Mouse (Mus musculus): ENCODE data around the gene Gm49510.

Gene Gm49510

DNA sequence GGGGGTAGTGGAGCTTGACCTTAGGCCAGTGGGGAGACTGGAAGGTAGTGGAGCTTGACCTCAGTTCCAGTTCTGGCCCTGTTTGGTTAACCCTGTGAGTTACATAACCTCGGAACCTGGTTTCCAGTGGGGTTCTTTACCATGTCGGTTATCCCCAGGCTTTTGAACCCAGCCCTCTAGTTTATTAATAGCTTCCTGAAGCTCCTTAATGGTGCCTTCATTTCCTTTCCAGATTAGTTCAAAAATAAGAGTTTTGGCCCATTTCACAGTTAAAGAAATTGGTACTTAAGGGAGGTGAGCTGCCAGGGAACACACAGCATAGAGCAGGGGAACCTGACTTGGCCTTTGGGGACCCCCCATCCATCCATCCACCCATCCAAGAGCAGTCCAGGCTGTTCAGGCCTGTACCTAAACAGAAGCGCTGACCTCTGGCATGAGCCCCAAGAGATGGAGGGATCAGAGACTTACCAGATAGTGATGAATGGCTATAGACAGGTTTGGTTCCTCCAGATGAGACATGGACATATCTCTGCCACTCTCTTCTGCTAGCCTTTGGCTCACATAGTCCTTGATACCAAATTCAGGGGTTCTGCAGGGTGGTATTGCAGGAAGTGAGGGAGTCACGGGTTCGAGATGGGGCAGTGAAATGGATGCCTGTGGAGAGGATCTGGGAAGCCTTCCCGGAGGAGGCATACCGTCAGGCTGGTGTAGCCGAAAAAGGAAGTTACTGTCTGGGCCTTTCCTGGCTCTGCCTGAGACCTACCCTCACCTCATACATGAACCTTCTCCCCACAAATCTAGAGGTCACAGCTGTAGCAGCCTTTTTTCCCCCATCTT lies 15.6 kb downstream of the Gm49510 start:
- in situ Hi-C loops (cut with MseI, MboI): no loop called here

DNA sequence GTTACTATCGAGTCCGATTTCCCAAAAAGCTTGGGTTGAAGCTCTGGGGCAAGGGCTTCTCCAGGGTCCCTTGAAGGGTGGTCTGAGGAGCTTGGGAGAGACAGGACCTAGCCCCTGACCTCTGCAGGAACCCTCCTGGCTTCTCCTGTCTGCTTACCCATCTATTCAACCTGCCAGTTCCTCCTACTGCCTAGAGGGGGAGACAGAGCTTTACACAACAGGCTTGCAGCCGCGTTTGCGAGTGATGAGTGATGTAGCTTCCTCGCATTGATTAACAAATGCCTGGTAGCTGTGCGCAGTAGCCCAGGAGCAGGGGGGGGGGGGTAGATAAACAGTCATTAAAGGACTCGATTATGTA lies 16.2 kb downstream of the Gm49510 start:
- in situ Hi-C loops (cut with MseI, MboI): no loop called here

DNA sequence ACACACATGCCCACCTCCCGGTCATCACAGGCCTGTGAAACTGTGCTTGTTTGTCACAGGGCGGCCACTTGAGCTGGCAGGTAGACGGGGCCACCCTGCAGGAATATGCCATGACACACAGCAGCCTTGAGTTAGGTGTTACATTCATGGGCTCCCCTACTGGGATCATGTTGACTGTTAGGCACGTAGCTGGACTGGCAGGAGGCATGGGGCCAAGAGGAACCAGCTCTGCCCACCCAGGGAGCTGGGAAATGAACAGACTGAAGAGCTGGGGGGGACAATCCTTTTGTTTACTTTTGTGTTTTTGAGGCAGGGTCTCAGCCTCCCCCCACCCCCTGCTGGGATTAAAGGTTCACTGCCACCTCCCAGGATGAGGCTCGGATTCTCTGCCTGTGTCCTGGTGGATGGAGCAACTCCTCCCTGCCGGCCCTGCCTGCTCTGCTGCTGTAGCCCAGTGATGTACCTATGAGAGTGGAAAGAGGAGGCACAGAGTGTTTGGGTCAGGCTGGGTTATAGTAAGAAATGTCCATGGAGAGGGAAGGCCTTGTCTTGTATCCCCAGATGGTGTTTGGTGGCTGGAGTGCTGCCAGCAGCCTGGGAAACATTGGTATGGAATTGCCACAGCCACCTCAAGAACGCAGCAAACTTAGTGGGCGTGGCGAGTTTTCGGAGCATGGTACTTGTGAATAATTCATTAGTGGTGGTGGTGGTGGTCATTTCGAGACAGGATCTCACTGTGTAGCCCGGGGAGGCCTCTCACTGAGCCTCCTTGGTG lies 16.8 kb downstream of the Gm49510 start:
- in situ Hi-C loops (cut with MseI, MboI): no loop called here

DNA sequence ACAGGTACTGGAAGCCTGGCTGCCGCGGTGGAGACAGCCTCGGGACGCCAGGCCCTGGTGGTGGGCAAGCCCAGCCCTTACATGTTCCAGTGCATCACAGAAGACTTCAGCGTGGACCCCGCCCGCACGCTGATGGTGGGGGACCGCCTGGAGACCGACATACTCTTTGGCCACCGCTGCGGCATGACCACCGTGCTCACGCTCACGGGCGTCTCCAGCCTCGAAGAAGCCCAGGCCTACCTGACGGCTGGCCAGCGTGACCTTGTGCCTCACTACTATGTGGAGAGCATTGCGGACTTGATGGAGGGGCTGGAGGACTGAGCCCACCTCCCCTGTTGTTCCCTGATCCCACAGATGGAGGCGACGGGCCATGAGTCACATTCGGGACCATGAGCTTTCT lies 18.7 kb downstream of the Gm49510 start:
- in situ Hi-C loops (cut with MseI, MboI): no loop called here

DNA sequence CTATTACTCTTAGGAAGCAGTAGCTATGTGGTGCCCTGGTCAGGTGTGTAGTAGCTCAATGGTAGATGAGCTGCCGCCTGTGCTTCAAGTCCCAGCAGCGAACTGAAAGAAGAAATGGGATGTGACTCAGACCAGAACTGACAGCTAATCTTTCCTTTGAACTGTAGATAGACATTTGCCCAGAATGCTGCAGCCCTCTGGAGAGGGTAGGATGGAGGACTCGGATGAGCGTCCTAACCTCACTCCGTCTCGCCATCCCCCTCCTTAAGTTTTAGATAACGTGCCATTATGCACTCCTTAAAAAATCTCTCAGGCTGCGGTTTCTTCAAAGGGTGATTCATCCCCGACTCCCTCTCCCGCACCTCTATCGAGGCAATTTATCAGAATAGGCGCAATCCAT lies 20.4 kb downstream of the Gm49510 start:
- in situ Hi-C loops (cut with MseI, MboI): no loop called here

DNA sequence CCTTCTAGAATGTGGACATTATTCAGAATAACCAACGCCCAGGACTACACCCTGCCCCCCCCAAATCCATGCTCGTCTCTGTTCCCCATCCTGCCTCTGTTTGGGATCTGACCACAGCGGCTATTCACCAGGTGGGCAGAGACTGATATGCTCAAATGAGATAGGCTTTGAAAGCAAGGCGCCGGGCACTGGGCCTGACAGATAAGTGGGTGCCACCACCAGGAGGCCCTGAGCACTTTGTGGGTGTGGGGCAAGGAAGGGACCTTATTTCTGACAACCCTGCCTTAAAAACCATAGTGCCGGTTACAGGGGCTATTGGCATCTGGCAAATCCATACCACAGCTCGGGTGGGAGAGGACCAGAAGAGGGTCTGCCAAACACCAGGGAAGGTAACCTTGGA lies 23.2 kb downstream of the Gm49510 start:
- in situ Hi-C loops (cut with MseI, MboI): no loop called here

DNA sequence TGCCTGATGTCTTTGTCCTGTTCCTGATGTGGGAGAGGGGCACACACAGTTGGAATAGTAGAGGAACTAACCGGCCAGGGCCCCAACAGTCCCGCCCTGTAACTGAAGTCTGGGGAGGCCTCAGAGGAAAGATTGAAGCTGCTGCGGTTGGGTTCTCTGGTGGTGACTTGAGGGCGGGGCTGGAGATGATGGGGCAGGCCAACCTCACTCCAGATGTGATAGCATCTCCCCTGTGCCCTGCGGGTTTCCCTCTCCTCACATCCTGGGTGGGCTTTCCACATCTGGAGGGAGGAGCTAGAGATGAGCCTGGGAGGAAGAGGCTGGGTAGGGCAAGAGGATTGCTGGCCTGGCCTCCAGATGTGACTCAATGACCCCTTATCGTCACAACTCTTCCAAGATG lies 24.1 kb downstream of the Gm49510 start:
- in situ Hi-C loops (cut with MseI, MboI): no loop called here

DNA sequence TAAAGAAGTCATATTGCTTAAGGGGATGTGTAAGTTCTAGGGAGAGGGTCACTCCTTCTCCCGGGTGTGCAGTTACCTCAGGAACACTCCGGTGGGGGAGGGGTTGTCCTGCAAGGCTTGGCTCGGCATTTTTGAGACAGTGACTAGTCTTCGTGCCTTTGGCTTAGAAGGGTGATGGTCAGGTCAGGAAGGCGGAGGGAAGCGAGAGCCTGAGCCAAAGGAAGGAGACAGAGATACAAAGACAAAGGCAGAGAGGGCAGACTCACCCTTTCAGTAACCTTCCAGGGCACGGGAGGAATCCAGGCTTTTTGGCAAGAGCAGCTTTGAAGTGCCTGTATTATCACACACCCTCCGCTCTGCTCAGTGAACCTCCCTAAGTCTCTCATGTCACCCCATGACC lies 25.7 kb downstream of the Gm49510 start:
- in situ Hi-C loops (cut with MseI, MboI): no loop called here

DNA sequence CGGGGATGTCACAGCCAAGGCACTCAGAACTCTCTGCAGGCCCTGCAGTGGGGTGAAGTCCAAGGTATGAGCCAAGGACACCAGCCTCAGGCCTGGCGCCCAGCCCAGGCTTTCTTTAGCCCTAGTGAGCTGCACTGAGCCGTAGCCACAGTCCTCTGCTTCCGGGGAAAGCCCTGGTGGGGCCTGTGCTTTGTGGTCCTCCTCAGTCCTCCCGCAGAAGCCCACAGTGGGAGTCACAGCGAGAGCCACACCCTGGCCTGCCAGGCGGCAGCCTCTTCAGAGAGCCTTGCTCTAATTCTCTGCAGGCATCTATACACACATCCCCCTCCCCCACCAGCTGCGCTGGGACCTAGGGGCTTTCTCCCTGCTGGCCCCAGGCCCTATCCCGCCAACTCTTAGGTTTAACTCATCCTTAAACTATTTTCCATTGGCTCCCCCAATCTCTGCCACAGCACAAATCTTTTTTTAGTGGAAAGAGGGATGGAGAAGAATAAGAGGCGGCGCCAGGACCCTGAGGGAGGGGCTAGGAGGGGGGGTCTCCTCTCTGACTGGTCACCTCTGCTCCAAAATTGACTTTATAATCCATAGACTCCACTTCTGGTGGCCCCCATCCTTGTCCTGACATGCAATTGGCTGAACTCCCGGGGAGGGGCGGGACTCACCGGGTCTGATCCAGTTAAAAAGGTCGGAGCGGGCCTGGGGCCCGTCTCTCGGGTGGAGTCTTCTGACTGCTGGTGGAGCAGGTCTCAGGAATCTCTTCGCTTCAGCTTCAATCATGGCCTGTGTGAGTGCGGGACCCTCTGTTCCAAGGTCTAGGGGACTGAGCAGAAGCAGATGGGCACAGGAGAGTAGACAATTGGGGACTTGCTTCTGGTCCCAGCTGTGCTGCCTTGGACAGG lies 26.8 kb downstream of the Gm49510 start, which contains the start of gene Lgals1:
Gene Lgals1 (plus strand): TSS at position 705 of the 899 bp plus-strand sequence.
- in situ Hi-C loops (cut with MseI, MboI): no loop called here

DNA sequence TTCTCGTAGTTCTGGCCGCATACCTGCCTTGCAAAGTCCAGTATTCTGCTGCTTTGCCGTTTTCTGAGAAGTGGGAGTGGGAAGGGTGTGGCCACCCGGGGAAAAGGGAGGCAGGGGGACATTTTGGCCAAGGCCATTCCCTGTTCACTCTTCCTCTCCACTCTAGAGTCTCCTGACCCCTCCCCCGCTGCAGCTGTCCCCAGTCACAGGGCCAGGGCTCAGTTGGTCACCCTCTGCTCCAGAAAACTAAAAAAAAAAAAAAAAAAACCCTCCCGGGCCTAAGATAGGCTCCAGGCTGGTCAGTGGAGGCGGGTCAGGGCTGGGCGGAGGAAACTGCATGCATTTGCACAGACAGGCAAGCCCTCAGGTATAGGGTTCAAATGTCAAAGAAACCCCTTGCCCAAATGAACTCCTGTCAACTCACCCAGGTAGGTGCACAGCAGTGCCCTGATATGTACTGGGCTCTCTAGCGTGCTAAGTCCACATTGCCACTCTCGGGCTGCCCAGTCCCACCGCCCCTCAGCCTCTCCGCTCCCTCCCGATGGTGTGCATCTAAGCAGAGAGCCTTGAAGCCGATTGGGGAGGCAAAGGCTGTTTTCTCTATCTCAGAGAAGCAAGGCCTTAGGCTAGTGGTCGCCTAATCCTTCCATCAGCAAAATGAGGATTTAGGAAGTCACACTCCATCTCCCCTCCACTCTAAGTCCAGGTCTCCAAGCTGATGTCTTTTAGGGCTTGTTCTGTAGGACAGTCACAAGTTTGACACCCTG lies 27.7 kb downstream of the Gm49510 start:
- in situ Hi-C loops (cut with MseI, MboI): no loop called here

DNA sequence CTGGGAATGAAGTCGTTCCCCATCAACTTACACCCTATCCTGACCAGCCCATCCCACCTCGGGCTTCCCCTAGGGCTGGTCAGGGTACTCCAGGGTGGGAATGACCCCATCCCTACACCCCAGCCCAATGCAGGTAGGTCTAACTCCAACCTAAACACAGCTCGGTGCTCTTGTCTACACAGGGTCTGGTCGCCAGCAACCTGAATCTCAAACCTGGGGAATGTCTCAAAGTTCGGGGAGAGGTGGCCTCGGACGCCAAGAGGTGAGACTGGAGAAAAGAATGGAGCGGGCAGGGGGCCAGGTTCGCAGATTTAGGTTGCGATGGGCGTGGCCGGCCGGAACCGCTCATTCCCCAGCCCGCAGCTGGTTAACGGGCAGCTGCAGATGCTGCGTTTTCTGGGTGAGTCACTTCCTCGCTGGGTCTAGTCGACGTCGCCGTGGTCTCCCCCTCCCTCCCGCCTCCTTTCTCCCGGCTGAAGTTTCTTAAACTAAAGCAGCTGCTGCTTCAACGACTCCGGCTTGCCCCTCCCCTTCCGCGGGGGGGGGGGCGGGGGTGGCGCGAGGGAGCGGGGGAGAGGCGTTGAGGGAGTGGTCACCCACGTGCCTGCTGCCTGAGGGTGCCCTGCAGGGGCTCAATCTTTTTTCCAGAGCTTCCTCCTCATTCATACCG lies 28.5 kb downstream of the Gm49510 start:
- in situ Hi-C loops (cut with MseI, MboI): no loop called here

DNA sequence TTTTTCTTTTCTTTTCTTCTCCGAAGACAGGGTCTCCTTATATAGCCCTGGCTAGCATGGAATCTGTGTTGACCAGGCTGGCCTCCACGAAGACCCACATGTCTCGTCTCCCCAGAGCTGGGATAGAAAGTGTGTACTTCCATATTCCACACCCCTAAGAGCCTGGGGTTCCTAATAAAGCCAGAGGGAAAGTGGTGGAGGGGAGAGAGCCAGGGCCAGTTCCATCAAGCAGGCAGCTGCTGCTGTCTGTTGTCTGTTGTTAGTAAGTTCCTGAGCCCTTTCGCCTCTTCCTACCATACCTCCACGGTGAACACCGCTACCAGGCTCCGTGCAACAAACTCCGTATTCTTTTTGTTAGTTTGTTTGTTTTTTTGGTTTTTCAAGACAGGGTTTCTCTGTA lies 29.1 kb downstream of the Gm49510 start:
- in situ Hi-C loops (cut with MseI, MboI): no loop called here

DNA sequence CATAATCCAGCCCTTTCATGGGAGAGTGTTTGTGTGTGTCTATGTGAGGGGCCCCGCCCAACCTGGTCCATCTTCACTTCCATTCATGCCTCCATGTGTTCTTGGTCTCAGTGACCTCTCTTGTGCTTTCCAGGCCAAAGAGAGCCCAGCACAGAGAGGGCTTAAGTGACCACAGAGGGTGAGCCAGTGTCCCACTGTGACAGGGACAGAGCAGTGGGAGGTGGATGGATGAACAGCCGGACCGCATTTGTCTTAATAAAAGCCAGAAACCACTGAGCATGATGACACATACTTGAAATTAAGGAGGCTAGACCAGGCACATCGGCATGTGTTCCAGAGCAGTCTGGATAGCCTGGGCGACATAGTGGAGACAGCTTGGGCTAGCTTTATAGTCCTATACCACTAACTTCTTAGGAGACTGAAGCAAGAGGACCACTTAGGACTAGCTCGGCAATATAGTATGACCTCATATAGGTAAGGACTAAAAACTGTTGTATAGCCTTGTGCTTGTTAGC lies 30.8 kb downstream of the Gm49510 start:
- in situ Hi-C loops (cut with MseI, MboI): no loop called here

DNA sequence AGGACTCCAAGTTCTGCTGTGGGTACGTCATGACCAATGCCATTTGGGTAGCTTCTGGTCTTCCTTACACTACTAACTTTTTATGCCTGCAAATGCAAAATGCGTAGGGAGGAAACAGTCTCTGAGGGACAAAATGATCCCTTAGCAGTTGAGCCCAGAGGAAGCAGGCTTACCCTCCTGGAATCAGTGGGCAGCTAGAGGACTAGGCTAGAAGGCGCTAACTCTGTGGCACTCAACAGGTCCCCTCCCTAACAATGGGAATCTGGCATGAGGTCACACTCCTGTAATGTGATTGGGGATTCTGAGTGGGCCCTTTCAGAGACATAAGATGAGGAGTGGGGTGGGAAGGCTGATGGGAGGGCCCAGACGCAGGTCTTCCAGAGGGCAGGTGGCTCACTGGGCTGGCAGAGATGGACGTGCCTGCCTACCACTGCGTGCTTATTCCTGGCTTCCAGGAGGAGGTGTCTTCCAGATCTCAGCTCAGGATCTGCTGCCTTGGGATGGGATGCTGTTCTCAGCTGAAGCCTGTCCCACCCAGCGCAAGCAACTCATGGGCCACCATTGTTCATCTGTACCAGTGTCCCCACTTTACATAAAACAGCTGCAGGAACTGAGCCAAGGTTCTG lies 31.4 kb downstream of the Gm49510 start:
- in situ Hi-C loops (cut with MseI, MboI): no loop called here

DNA sequence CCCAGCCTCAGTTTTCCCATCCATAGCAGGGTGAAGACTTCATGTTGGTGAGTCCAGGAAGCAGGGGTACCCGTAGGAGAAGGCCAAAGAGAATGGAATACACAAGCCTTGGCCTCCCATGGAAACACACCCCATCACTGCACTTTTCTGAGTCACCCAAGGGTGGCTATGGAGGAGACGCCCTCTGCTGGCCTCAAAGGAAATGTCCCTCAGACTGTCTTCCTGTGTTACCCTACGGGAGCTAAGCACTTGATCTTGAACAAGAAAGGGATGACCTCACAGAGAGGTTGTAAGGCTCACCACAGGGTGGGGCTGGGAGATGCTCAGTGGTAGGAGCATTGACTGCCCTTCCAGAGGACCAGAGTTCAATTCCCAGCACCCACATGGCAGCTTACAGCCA lies 32.1 kb downstream of the Gm49510 start:
- in situ Hi-C loops (cut with MseI, MboI): no loop called here

DNA sequence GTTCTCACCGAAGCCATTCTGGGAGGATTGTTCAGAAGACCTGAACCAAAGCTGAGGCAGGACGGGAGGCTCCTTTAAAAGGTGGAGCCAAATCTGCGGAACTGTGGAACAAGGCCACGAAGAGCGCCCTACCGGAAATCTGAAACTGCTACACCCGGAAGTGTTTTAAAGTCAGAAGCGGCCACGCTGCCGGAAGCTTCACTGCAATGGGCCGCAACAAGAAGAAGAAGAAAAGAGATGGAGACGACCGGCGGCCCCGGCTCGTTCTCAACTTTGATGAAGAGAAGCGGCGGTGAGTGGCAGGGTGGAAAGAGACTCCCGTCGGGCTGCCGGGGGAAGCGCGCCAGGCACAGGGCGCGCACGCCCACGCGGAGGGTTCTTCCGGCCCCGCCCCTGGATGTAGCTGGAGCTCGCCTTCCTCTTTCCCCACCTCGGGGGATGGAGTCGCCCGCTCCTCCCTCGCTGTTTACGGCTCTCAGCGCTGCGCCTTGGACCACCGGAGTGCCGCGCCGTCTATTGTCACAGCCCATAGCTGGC lies 35.4 kb downstream of the Gm49510 start, which contains the start of gene Nol12:
Gene Nol12 (plus strand): TSS at position 150 of the 537 bp plus-strand sequence.
- in situ Hi-C loops (cut with MseI, MboI): no loop called here

DNA sequence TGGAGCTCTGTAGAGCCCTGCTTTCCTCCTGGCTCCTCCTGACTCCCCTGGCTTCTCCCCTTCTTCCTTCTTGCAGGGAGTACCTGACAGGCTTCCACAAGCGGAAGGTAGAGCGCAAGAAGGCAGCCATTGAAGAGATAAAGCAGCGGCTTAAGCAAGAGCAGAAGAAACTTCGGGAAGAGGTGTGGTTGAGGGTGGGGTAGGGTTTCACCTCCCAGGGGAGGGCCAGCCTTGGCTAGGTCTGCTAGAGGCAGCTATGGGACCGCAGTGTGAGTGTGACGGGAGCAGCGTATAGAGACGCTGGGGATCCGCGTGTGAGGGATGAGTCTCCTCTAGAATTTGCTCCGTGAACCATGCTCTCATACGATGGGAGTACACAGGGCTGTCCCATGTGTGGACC lies 36.9 kb downstream of the Gm49510 start:
- in situ Hi-C loops (cut with MseI, MboI): no loop called here

DNA sequence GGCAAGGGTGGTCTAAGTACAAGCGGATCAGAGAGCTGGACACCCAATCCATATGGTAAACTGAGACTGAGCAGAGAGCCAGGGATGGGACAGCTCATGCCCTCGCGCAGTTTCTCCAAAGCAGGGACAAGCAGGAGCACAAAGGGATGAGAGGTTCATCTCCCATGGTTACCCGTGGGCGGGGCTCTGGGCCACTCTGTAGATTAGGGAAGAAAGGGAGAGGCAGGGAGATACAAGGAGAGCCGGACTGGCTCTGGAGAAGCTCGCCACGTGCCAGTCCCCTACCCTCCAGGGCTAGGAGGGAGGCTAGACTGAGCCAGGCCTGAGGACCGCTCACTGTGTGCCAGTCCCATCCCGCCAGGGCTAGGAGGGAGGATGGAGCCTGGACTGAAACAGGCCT lies 37.8 kb downstream of the Gm49510 start:
- in situ Hi-C loops (cut with MseI, MboI): no loop called here

DNA sequence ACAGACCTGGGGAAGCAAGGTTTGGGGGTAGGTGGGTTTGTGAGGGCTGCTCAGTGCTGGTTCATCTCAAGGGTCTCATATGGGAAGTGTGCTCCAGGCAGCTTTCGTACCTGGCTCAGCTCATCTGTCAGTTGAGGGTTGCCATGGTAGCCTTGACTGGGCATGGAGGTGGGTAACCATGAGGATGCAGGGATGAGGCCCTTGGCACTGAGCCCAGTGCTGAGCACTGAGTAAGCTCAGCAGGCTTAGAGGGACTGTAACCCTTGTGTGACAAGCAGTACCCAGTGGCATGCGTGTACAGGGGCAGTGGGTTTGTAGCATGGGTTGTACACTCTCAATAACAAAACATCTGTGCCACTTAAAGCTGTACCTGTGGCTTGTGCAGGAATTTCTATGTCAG lies 38.5 kb downstream of the Gm49510 start:
- in situ Hi-C loops (cut with MseI, MboI): no loop called here

DNA sequence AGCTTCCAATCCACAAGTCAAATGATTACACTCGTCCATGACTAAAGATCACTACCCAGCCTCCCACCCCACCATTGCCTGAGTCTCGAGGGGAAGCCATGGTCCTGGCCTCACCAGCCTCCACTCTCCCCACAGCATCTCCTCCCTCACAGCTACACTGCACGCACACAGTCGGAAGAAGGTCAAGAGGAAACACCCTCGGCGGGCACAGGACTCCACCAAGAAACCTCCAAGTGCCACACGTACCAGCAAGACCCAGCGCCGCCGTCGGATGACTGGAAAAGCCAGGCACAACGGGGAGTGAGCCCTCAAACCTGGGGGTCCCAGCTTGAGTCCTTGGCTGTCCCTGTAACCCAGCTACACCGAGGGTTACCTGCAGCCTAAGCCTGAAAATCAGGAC lies 40.9 kb downstream of the Gm49510 start:
- in situ Hi-C loops (cut with MseI, MboI): no loop called here

Data from mouse trophoblast stem cell (cell line).